Mouse (Mus musculus) intestine, postnatal 0 days (tissue): ENCODE data around the gene Galnt9. TPM values are rescaled to one million over a fixed set of nuclear protein-coding genes. Genes with fewer than 3 reads are reported as not detected.

Source experiments
- ATAC-seq: fragments of 200-750 bp; cut with Nextera tagmentation; 2 replicates; pipeline ENCODE4 v1.8.0; 2017; ENCODE audit warnings: mild to moderate bottlenecking, moderate TSS enrichment, moderate library complexity
- H3K27ac ChIP-seq: fragments of 300-500 bp; sonication (generic); 2 replicates; pipeline ENCODE4 v1.5.1; 2014; ENCODE audit warnings: mild to moderate bottlenecking, low read depth, low read length, moderate library complexity
- H3K27me3 ChIP-seq: fragments of 300-500 bp; sonication (generic); replicated peaks from 2 replicates; pipeline ENCODE4 v1.6.1; 2014; ENCODE audit warnings: low read length, mixed read lengths; ENCODE audit not compliant: control insufficient read depth, insufficient read depth
- H3K36me3 ChIP-seq: fragments of 300-500 bp; sonication (generic); 2 replicates; pipeline ENCODE4 v1.6.1; 2014; ENCODE audit warnings: mild to moderate bottlenecking, moderate library complexity; ENCODE audit not compliant: control insufficient read depth, insufficient read depth
- H3K4me1 ChIP-seq: fragments of 300-500 bp; sonication (generic); replicated peaks from 2 replicates; pipeline ENCODE4 v1.6.1; 2014; ENCODE audit warnings: antibody characterized with exemption, low read length, mixed read lengths; ENCODE audit not compliant: control insufficient read depth, insufficient read depth
- H3K4me2 ChIP-seq: fragments of 300-500 bp; sonication (generic); replicated peaks from 2 replicates; pipeline ENCODE4 v1.6.1; 2014; ENCODE audit warnings: low read depth, mild to moderate bottlenecking, moderate library complexity
- H3K4me3 ChIP-seq: fragments of 300-500 bp; sonication (generic); 2 replicates; pipeline ENCODE4 v1.5.1; 2014; ENCODE audit warnings: low read depth, low read length
- H3K9ac ChIP-seq: fragments of 300-500 bp; sonication (generic); 2 replicates; pipeline ENCODE4 v1.6.1; 2014; ENCODE audit warnings: mild to moderate bottlenecking, low read depth, low read length
- H3K9me3 ChIP-seq: fragments of 300-500 bp; sonication (generic); 2 replicates; pipeline ENCODE4 v1.6.1; 2016; ENCODE audit warnings: mixed run types; ENCODE audit not compliant: control insufficient read depth
- CTCF ChIP-seq: sonication (generic); IDR thresholded peaks from 2 replicates; pipeline ENCODE4 v1.5.1; 2016; ENCODE audit warnings: low read depth, mild to moderate bottlenecking, control low read depth, antibody characterized with exemption, moderate library complexity
- WGBS: fragments of 180-500 bp; shearing (Covaris S2); extraction: QIAGEN DNeasy Blood & Tissue Kit; methylation state at CpG from one replicate; pipeline ENCODE4 v1.1.7; 2014; 5-methylcytosine and 5-hydroxymethylcytosine counted together
- polyA plus RNA-seq: library from polyadenylated mRNA; unstranded; fragments of >200 nt; fragmentation: Nextera tagmentation; extraction: Ambion mirVana; gene quantifications from 2 replicates; pipeline ENCODE4 v1.2.1, GENCODE M21; 2015

Gene Galnt9
- polyA plus RNA-seq: 0.24 and 0.31 TPM in 2 replicates

GRCm38 (mm10) chr5:110543951-110544690 lies at the start of gene Galnt9:
TSS of gene Galnt9 (plus strand) at chr5:110544355.
- H3K4me3 ChIP-seq: peak within 1 kb of the TSS; percentile 25
- no peak for TF ChIP-seq CTCF
- H3K27me3 ChIP-seq: peaks cover 31% of the 10 kb centered on the region
- ATAC-seq: peak; percentile 47; the same call in 1 of the 2 replicates
- H3K36me3 ChIP-seq: no peaks in the 10 kb centered on the region
- no peak within 1 kb of the TSS for H3K27ac ChIP-seq
- no peak within 1 kb of the TSS for H3K9ac ChIP-seq
- peak within 1 kb of the TSS; percentile 59 for H3K4me2 ChIP-seq
- 1% methylated on average over 78 of the region's 82 CpGs for WGBS
- no peaks in the 10 kb centered on the region for H3K4me1 ChIP-seq
- H3K9me3 ChIP-seq: no peaks in the 10 kb centered on the region

GRCm38 (mm10) chr5:110494396-110494795 lies 49.8 kb upstream of the Galnt9 start:
- Histone ChIP-seq H3K9me3 (no peaks in the 10 kb centered on the region), H3K27me3 (no peaks in the 10 kb centered on the region), H3K4me2 (no peak overlapping the region), H3K36me3 (no peaks in the 10 kb centered on the region), H3K4me1 (no peaks in the 10 kb centered on the region), H3K4me3 (no peak overlapping the region), H3K9ac (no peak overlapping the region), H3K27ac (no peak overlapping the region)
- 63% methylated on average over 4 of the region's 4 CpGs for WGBS
- ATAC-seq: no peak
- TF ChIP-seq CTCF: no peak

GRCm38 (mm10) chr5:110495051-110495450 lies 49.1 kb upstream of the Galnt9 start:
- TF ChIP-seq CTCF: no peak
- H3K27me3 ChIP-seq: no peaks in the 10 kb centered on the region
- no peak overlapping the region for H3K27ac ChIP-seq
- H3K36me3 ChIP-seq: no peaks in the 10 kb centered on the region
- no peaks in the 10 kb centered on the region for H3K9me3 ChIP-seq
- H3K4me1 ChIP-seq: no peaks in the 10 kb centered on the region
- H3K4me3 ChIP-seq: no peak overlapping the region
- H3K9ac ChIP-seq: no peak overlapping the region
- WGBS: 94% methylated on average over 6 of the region's 6 CpGs
- no peak for ATAC-seq
- no peak overlapping the region for H3K4me2 ChIP-seq

- no peak overlapping the region for H3K4me3 ChIP-seq
- ATAC-seq: no peak
- no peaks in the 10 kb centered on the region for H3K27me3 ChIP-seq
- no peaks in the 10 kb centered on the region for H3K9me3 ChIP-seq
- no peaks in the 10 kb centered on the region for H3K36me3 ChIP-seq
- no peak overlapping the region for H3K4me2 ChIP-seq
- H3K4me1 ChIP-seq: no peaks in the 10 kb centered on the region
- 73% methylated on average over 5 of the region's 5 CpGs for WGBS
- no peak for TF ChIP-seq CTCF
- no peak overlapping the region for H3K27ac ChIP-seq
- H3K9ac ChIP-seq: no peak overlapping the region
These were observed 46.6 kb upstream of the Galnt9 start for GRCm38 (mm10) chr5:110497556-110497955.

GRCm38 (mm10) chr5:110498071-110498470 lies 46.1 kb upstream of the Galnt9 start:
- H3K36me3 ChIP-seq: no peaks in the 10 kb centered on the region
- no peak for TF ChIP-seq CTCF
- no peak overlapping the region for H3K4me3 ChIP-seq
- H3K9me3 ChIP-seq: no peaks in the 10 kb centered on the region
- no peak for ATAC-seq
- no peak overlapping the region for H3K27ac ChIP-seq
- H3K27me3 ChIP-seq: no peaks in the 10 kb centered on the region
- H3K4me1 ChIP-seq: no peaks in the 10 kb centered on the region
- no peak overlapping the region for H3K4me2 ChIP-seq
- H3K9ac ChIP-seq: no peak overlapping the region
- 48% methylated on average over 10 of the region's 10 CpGs for WGBS

- Histone ChIP-seq H3K9ac (no peak overlapping the region), H3K4me3 (no peak overlapping the region)
These were observed 43.9 kb upstream of the Galnt9 start for GRCm38 (mm10) chr5:110500233-110500632.

More at GRCm38 (mm10) chr5:110500233-110500632, 43.9 kb upstream of the Galnt9 start:
- Histone ChIP-seq H3K4me1 (no peaks in the 10 kb centered on the region), H3K27me3 (no peaks in the 10 kb centered on the region), H3K27ac (no peak overlapping the region), H3K36me3 (no peaks in the 10 kb centered on the region), H3K4me2 (no peak overlapping the region), H3K9me3 (no peaks in the 10 kb centered on the region)
- no peak for TF ChIP-seq CTCF
- 49% methylated on average over 4 of the region's 4 CpGs for WGBS
- ATAC-seq: no peak
